Mouse (Mus musculus) myocyte (in vitro differentiated cells): ENCODE measurements around the gene Brd3.

Experiments
- CEBPB ChIP-seq: IDR thresholded peaks from 2 replicates; pipeline ENCODE4 v1.6.1; 2011; ENCODE audit warnings: mild to moderate bottlenecking, moderate library complexity; ENCODE audit not compliant: poor library complexity, insufficient read depth, severe bottlenecking
- POLR2A ChIP-seq: IDR thresholded peaks from one replicate; pipeline ENCODE4 v1.6.1; 2011; ENCODE audit warnings: low read depth, mild to moderate bottlenecking, control low read depth, moderate library complexity; ENCODE audit not compliant: insufficient read length
- SRF ChIP-seq: IDR thresholded peaks from one replicate; pipeline ENCODE4 v1.6.1; 2011; ENCODE audit warnings: low read depth; ENCODE audit not compliant: control insufficient read depth, insufficient read length
- USF1 ChIP-seq: IDR thresholded peaks from one replicate; pipeline ENCODE4 v1.6.1; 2011; ENCODE audit warnings: low read depth, mild to moderate bottlenecking, control low read depth, moderate library complexity

DNA sequence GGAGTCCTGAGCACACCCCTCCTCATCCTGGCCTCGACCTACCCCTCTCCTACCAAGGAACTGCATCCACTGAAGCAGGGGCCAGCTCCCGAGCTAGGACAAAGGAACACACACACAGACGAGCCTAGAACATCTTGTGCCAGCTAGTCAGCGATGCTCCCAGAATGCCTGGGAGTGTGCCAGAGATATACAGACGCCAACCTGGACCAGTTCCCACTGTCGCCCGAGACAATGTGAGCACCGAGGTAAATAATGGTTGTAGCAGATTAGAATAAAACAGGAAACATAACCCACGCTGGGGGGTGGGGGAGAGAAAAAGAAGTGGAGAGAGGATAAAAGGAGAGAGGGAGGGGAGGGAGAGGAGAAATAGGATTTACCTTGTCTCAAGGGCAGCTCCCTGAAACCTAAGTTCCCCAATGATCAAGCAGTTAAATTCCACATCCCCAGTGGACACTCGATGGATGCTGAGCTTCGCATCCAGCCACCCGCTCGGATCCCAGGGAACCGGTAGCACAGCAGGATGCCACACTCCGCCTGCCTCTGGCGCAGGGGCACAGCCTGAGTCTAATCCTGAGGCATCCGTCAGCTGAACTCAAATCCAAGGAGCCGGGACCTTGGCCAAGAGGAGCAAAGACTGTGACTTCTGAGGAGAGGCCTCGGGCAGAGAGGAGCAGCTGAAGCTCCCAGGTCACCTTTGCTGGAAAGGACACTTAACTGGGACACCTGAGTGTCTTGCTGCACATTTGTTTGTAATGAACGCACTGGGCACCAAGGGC, 86.0 kb downstream of the Brd3 start:
- TF ChIP-seq POLR2A, result no peak
- TF ChIP-seq SRF, result no peak
- TF ChIP-seq USF1, result no peak
- no peak for TF ChIP-seq CEBPB
